Mouse (Mus musculus) gastrocnemius, postnatal 10 days (tissue): ENCODE measurements around the gene Zpr1. TPM values are rescaled to one million over a fixed set of nuclear protein-coding genes. Genes with fewer than 3 reads are reported as not detected.

ENCODE experiments used
- DNase-seq: peaks from one replicate; pipeline ENCODE4 v3.0.0; 2021; ENCODE audit warnings: mixed read lengths
- total RNA-seq, 2 experiments: library from RNA; stranded (reverse); gene quantifications; 2 replicates each; pipeline ENCODE4 v1.2.3; 2021

Gene Zpr1
- total RNA-seq, 2 experiments from 2014 or later = 17.0 to 17.9 TPM

GRCm38 (mm10) chr9:46328572-46329249, 55.8 kb downstream of the Zpr1 start:
- DNase-seq = peak; percentile 30

DNA sequence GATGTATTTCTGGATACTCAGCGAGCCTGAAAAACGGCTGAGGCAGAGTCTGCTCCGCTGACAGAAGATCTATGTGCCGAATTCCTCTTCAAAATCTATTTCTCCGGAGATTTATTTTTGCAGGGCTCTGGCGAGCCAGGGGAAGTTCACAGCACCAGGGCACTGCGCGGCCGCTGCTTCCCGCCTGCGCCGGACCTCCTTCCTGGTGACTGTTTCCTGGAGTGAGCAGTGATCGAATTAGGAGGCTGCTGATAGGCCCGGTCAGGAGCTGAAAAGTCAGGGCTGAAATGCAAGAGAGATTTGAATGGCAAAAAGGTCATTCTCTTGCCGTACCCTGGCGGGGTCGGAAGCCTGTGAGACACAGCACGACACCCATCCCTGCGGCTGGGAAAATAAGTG, 56.4 kb downstream of the Zpr1 start:
- DNase-seq = peak; percentile 27

GRCm38 (mm10) chr9:46329801-46330585, 57.1 kb downstream of the Zpr1 start:
- DNase-seq = no peak

DNA sequence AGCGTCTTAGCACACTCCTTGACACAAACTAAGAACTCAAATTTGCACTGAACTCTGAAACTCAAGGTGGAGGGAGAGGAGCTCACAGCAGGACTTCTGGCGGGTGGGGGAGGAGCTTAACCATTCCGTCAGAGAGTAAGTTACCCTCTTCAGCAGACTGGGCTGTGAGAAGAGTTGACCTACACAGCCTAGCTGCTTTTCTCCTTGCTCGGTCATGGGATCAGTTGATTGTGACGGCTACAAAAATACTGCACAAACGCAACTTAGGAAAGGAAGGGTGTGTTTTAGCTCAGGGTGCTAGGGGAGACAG, 57.7 kb downstream of the Zpr1 start:
- DNase-seq = no peak

DNA sequence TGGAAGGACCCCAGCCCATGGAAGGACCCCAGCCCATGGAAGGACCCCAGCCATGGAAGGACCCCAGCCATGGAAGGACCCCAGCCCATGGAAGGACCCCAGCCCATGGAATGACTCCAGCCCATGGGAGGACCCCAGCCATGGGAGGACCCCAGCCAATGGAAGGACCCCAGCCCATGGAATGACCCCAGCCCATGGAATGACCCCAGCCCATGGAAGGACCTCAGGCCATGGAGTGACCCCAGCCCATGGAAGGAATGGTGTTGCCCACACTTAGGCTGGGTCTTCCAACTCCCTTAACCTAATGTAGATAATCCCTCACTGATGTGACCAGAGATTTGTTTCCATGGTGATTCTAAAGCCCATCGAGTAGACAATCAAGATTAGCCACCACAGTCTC, 58.4 kb downstream of the Zpr1 start:
- no peak for DNase-seq

Other genes with a start within 250 kb of the Zpr1 start
- gene Apoa1, start 44.5 kb upstream of the Zpr1 start, total RNA-seq = 1 to 10 TPM in 1 of 2 experiments, under 1 TPM in 1; 0.47 to 8.2 TPM
- gene Apoc3, start 37.4 kb upstream of the Zpr1 start, total RNA-seq = not detected
- not detected for gene Apoa4, start 32.4 kb upstream of the Zpr1 start, total RNA-seq
- gene Apoa5, start 4.4 kb upstream of the Zpr1 start, total RNA-seq = not detected
- 1 to 10 TPM; 7.4 to 9.0 TPM for gene Bud13, start 9.9 kb downstream of the Zpr1 start, total RNA-seq
- gene 4931429L15Rik, start 46.9 kb downstream of the Zpr1 start, total RNA-seq = not detected